Mouse (Mus musculus) thymus, postnatal 25 days (tissue): ENCODE data around the gene Vmn1r158.
"Not testable (repeated sequence)": the region's sequence is repeated elsewhere in the genome, so short reads cannot be mapped to it uniquely, and the experiment has no call there.

ENCODE experiments used
- DNase-seq: peaks from one replicate; pipeline ENCODE4 v3.0.0; 2022

The Vmn1r158 gene

DNA sequence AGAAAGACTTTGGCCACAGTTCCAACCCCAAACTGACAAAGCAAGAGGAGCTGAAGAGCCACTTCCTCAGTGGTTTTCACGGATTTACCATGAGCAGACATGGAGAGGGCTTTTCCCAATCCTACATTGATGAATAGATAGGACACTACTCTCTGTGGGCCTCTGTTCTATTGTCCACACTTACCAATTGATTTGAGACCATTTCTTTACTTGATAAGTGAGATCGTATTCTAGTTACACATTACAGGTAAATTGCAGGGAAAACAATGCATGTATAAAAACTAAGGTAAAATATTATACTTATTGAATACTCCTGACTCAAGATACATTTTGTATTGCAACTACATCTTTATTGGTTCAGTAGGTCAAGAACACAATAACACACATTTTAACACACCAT lies at the start of gene Vmn1r158:
Gene Vmn1r158, minus strand, starts transcription at position 101 of the 400 bp plus-strand sequence.
- not testable (repeated sequence) for DNase-seq

DNA sequence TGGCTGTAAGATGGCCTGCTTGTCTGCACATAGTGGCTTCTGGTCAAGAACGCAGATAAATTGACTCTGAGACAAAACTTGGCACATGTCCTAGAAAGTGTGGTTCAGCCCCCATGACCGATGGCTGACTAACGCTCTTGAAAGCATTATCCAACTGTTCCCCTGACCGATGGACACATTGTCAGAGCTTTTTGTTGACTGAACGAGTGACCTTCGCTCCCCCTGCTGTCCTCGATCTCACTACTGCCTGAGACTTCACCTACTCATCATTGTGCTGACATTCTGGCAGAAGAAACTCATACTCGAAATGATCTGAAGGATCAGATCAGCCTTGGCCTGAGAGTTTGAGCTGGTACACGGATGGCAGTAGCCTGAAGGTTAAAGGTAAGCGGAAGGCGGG lies 14.6 kb downstream of the Vmn1r158 start:
- DNase-seq: not testable (repeated sequence)

DNA sequence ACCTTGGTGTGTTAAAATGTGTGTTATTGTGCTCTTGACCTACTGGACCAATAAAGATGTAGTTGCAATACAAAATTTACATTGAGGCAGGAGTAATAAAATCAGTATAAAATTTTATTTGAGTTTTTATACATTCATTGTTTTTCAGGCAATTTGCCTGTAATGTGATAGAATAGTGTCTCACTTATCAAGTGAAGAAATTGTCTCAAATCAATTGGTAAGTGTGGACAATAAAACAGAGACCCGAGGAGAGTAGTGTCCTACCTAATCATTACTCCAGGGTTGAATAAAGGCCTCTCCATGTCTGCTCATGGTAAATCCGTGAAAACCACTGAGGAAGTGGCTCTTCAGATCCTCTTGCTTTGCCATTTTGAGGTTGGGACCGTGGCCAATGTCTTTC lies 29.2 kb downstream of the Vmn1r158 start, which contains the start of gene Vmn1r157:
Gene Vmn1r157, plus strand, starts transcription at position 301 of the 400 bp plus-strand sequence.
- DNase-seq: not testable (repeated sequence)
